Mouse (Mus musculus) heart, embryonic 15.5 days (tissue): ENCODE data around the gene Usp54. TPM values are rescaled to one million over a fixed set of nuclear protein-coding genes. Genes with fewer than 3 reads are reported as not detected.
A peak's percentile ranks its signal among the peaks of the same experiment; 100 is the strongest.
"Not testable (repeated sequence)": the region's sequence is repeated elsewhere in the genome, so short reads cannot be mapped to it uniquely, and the experiment has no call there.

Experiments
- ATAC-seq: fragments of 200-750 bp; cut with Nextera tagmentation; replicated peaks from 2 replicates; pipeline ENCODE4 v1.8.0; 2017; ENCODE audit warnings: low read depth, moderate TSS enrichment; ENCODE audit not compliant: insufficient number of reproducible peaks, insufficient read depth, low FRiP score
- H3K27ac ChIP-seq: fragments of 300-500 bp; sonication (generic); 2 replicates; pipeline ENCODE4 v1.5.1; 2015; ENCODE audit warnings: mild to moderate bottlenecking, inconsistent platforms
- H3K27me3 ChIP-seq: fragments of 300-500 bp; sonication (generic); 2 replicates; pipeline ENCODE4 v1.6.1; 2015; ENCODE audit warnings: inconsistent platforms
- H3K36me3 ChIP-seq: fragments of 300-500 bp; sonication (generic); 2 replicates; pipeline ENCODE4 v1.6.1; 2015; ENCODE audit warnings: mild to moderate bottlenecking, inconsistent platforms
- H3K4me1 ChIP-seq: fragments of 300-500 bp; sonication (generic); replicated peaks from 2 replicates; pipeline ENCODE4 v1.6.1; 2015; ENCODE audit warnings: inconsistent platforms
- H3K4me2 ChIP-seq: fragments of 300-500 bp; sonication (generic); 2 replicates; pipeline ENCODE4 v1.6.1; 2015; ENCODE audit warnings: inconsistent platforms, mild to moderate bottlenecking, moderate library complexity
- H3K4me3 ChIP-seq: fragments of 300-500 bp; sonication (generic); 2 replicates; pipeline ENCODE4 v1.5.1; 2015; ENCODE audit warnings: mild to moderate bottlenecking, inconsistent platforms
- H3K9ac ChIP-seq: fragments of 300-500 bp; sonication (generic); 2 replicates; pipeline ENCODE4 v1.6.1; 2015; ENCODE audit warnings: mild to moderate bottlenecking, inconsistent platforms
- H3K9me3 ChIP-seq: fragments of 300-500 bp; sonication (generic); replicated peaks from 2 replicates; pipeline ENCODE4 v1.6.1; 2016; ENCODE audit warnings: inconsistent platforms
- WGBS: fragments of 180-500 bp; shearing (Covaris S2); methylation state at CpG from one replicate; pipeline ENCODE4 v1.1.7; 2015; ENCODE audit warnings: mixed read lengths; 5-methylcytosine and 5-hydroxymethylcytosine counted together
- polyA plus RNA-seq: library from polyadenylated mRNA; unstranded; fragments of >200 nt; fragmentation: Nextera tagmentation; extraction: Ambion mirVana; gene quantifications from 2 replicates; pipeline ENCODE4 v1.2.1, GENCODE M21; 2015

Gene Usp54
- polyA plus RNA-seq, 1 experiment from 2014 or later, result 4.0 TPM

GRCm38 (mm10) chr14:20607396-20608126 is 33.3 kb downstream of the Usp54 start:
- 60% methylated on average over 9 of the region's 9 CpGs for WGBS
- Histone ChIP-seq H3K4me1 (peaks cover 23% of the 10 kb centered on the region), H3K4me2 (no peak overlapping the region), H3K27me3 (no peaks in the 10 kb centered on the region), H3K27ac (peak overlapping the region; percentile 62), H3K9me3 (no peaks in the 10 kb centered on the region), H3K9ac (no peak overlapping the region), H3K4me3 (no peak overlapping the region), H3K36me3 (peaks cover 3% of the 10 kb centered on the region; the same call in 1 of the 2 replicates)
- ATAC-seq, result no peak

- Histone ChIP-seq H3K27me3 (no peaks in the 10 kb centered on the region), H3K4me1 (peaks cover 6% of the 10 kb centered on the region), H3K9me3 (no peaks in the 10 kb centered on the region), H3K4me3 (no peak overlapping the region), H3K36me3 (no peaks in the 10 kb centered on the region), H3K4me2 (no peak overlapping the region), H3K27ac (no peak overlapping the region), H3K9ac (no peak overlapping the region)
- no peak for ATAC-seq
- WGBS, result 85% methylated on average over 1 of the region's 1 CpGs
Measured at GRCm38 (mm10) chr14:20601287-20601686, 39.6 kb downstream of the Usp54 start.

GRCm38 (mm10) chr14:20600203-20600602 is 40.7 kb downstream of the Usp54 start:
- no peak overlapping the region for H3K4me3 ChIP-seq
- H3K9ac ChIP-seq, result no peak overlapping the region
- H3K27ac ChIP-seq, result peak overlapping the region; percentile 45
- H3K27me3 ChIP-seq, result no peaks in the 10 kb centered on the region
- no peaks in the 10 kb centered on the region for H3K9me3 ChIP-seq
- peaks cover 10% of the 10 kb centered on the region for H3K4me1 ChIP-seq
- H3K36me3 ChIP-seq, result no peaks in the 10 kb centered on the region
- ATAC-seq, result no peak
- 47% methylated on average over 2 of the region's 2 CpGs for WGBS
- no peak overlapping the region for H3K4me2 ChIP-seq

GRCm38 (mm10) chr14:20599542-20599941 is 41.3 kb downstream of the Usp54 start:
- Histone ChIP-seq H3K27ac (peak overlapping the region; percentile 31; the same call in 1 of the 2 replicates), H3K36me3 (no peaks in the 10 kb centered on the region), H3K4me3 (no peak overlapping the region), H3K4me1 (peaks cover 10% of the 10 kb centered on the region), H3K9me3 (no peaks in the 10 kb centered on the region), H3K27me3 (no peaks in the 10 kb centered on the region), H3K4me2 (peak overlapping the region; percentile 9; the same call in 1 of the 2 replicates), H3K9ac (no peak overlapping the region)
- WGBS, result 26% methylated on average over 2 of the region's 2 CpGs
- ATAC-seq, result 0 out of 2 replicates have a peak, but pooled peaks have one; percentile 39

- no peak overlapping the region for H3K4me3 ChIP-seq
- no peaks in the 10 kb centered on the region for H3K9me3 ChIP-seq
- H3K9ac ChIP-seq, result no peak overlapping the region
- H3K27me3 ChIP-seq, result no peaks in the 10 kb centered on the region
- WGBS, result 65% methylated on average over 3 of the region's 3 CpGs
- peaks cover 10% of the 10 kb centered on the region for H3K4me1 ChIP-seq
- H3K36me3 ChIP-seq, result no peaks in the 10 kb centered on the region
- no peak overlapping the region for H3K27ac ChIP-seq
- ATAC-seq, result no peak
- no peak overlapping the region for H3K4me2 ChIP-seq
Measured at GRCm38 (mm10) chr14:20595781-20596180, 45.1 kb downstream of the Usp54 start.

GRCm38 (mm10) chr14:20587458-20587857 is 53.4 kb downstream of the Usp54 start:
- Histone ChIP-seq H3K4me3 (no peak overlapping the region), H3K27me3 (no peaks in the 10 kb centered on the region), H3K4me2 (no peak overlapping the region), H3K27ac (no peak overlapping the region), H3K9me3 (no peaks in the 10 kb centered on the region), H3K36me3 (peaks cover 7% of the 10 kb centered on the region; the same call in 1 of the 2 replicates), H3K9ac (no peak overlapping the region), H3K4me1 (no peaks in the 10 kb centered on the region)
- no peak for ATAC-seq
- 59% methylated on average over 5 of the region's 5 CpGs for WGBS

GRCm38 (mm10) chr14:20578822-20579407 is 61.9 kb downstream of the Usp54 start:
- WGBS, result 70% methylated on average over 6 of the region's 6 CpGs
- no peak overlapping the region for H3K4me2 ChIP-seq
- H3K36me3 ChIP-seq, result peaks cover 9% of the 10 kb centered on the region; the same call in 1 of the 2 replicates
- no peak overlapping the region for H3K4me3 ChIP-seq
- no peak overlapping the region for H3K27ac ChIP-seq
- no peak overlapping the region for H3K9ac ChIP-seq
- H3K27me3 ChIP-seq, result no peaks in the 10 kb centered on the region
- H3K4me1 ChIP-seq, result peaks cover 3% of the 10 kb centered on the region; the same call in 1 of the 2 replicates
- H3K9me3 ChIP-seq, result no peaks in the 10 kb centered on the region
- ATAC-seq, result no peak

- no peak overlapping the region for H3K4me2 ChIP-seq
- H3K27me3 ChIP-seq, result no peaks in the 10 kb centered on the region
- H3K27ac ChIP-seq, result peak overlapping the region; percentile 60
- peaks cover 3% of the 10 kb centered on the region; the same call in 1 of the 2 replicates for H3K4me1 ChIP-seq
- 40% methylated on average over 7 of the region's 7 CpGs for WGBS
- H3K36me3 ChIP-seq, result peaks cover 10% of the 10 kb centered on the region
- no peak for ATAC-seq
- no peaks in the 10 kb centered on the region for H3K9me3 ChIP-seq
- H3K9ac ChIP-seq, result no peak overlapping the region
- no peak overlapping the region for H3K4me3 ChIP-seq
Measured at GRCm38 (mm10) chr14:20576179-20576578, 64.7 kb downstream of the Usp54 start.

GRCm38 (mm10) chr14:20573196-20573595 is 67.7 kb downstream of the Usp54 start:
- H3K4me1 ChIP-seq, H3K4me3 ChIP-seq, ATAC-seq, H3K27me3 ChIP-seq, H3K27ac ChIP-seq, H3K9me3 ChIP-seq, H3K4me2 ChIP-seq, H3K9ac ChIP-seq: not testable (repeated sequence)
- WGBS, result 92% methylated on average over 3 of the region's 3 CpGs
- H3K36me3 ChIP-seq, result peaks cover 21% of the 10 kb centered on the region

- H3K27ac ChIP-seq, result no peak overlapping the region
- no peak overlapping the region for H3K4me3 ChIP-seq
- no peaks in the 10 kb centered on the region for H3K4me1 ChIP-seq
- no peaks in the 10 kb centered on the region for H3K9me3 ChIP-seq
- H3K27me3 ChIP-seq, result no peaks in the 10 kb centered on the region
- ATAC-seq, result no peak
- H3K36me3 ChIP-seq, result peaks cover 33% of the 10 kb centered on the region
- 78% methylated on average over 9 of the region's 9 CpGs for WGBS
- H3K4me2 ChIP-seq, result no peak overlapping the region
- H3K9ac ChIP-seq, result no peak overlapping the region
Measured at GRCm38 (mm10) chr14:20565256-20566021, 75.4 kb downstream of the Usp54 start.

GRCm38 (mm10) chr14:20564692-20565091 is 76.2 kb downstream of the Usp54 start:
- peaks cover 31% of the 10 kb centered on the region for H3K36me3 ChIP-seq
- H3K4me2 ChIP-seq, result no peak overlapping the region
- no peak for ATAC-seq
- H3K9ac ChIP-seq, result no peak overlapping the region
- no peaks in the 10 kb centered on the region for H3K4me1 ChIP-seq
- H3K27ac ChIP-seq, result no peak overlapping the region
- 68% methylated on average over 12 of the region's 12 CpGs for WGBS
- H3K4me3 ChIP-seq, result no peak overlapping the region
- no peaks in the 10 kb centered on the region for H3K9me3 ChIP-seq
- no peaks in the 10 kb centered on the region for H3K27me3 ChIP-seq
